Mouse (Mus musculus) lung, embryonic 15.5 days (tissue): ENCODE results near the gene Znfx1. TPM values are rescaled to one million over a fixed set of nuclear protein-coding genes. Genes with fewer than 3 reads are reported as not detected.
A peak's percentile ranks its signal among the peaks of the same experiment; 100 is the strongest.

ENCODE experiments used
- ATAC-seq: fragments of 200-750 bp; cut with Nextera tagmentation; 2 replicates; pipeline ENCODE4 v1.8.0; 2017; ENCODE audit warnings: moderate number of reproducible peaks, borderline replicate concordance; ENCODE audit not compliant: low FRiP score, low TSS enrichment; ENCODE audit errors: extremely low read depth
- H3K27ac ChIP-seq: fragments of 300-500 bp; sonication (generic); 2 replicates; pipeline ENCODE4 v1.5.1; 2015; ENCODE audit warnings: moderate library complexity, mild to moderate bottlenecking, inconsistent platforms
- H3K27me3 ChIP-seq: fragments of 300-500 bp; sonication (generic); 2 replicates; pipeline ENCODE4 v1.6.1; 2015; ENCODE audit warnings: inconsistent platforms
- H3K36me3 ChIP-seq: fragments of 300-500 bp; sonication (generic); 2 replicates; pipeline ENCODE4 v1.6.1; 2015; ENCODE audit warnings: inconsistent platforms
- H3K4me1 ChIP-seq: fragments of 300-500 bp; sonication (generic); 2 replicates; pipeline ENCODE4 v1.6.1; 2015; ENCODE audit warnings: inconsistent platforms
- H3K4me2 ChIP-seq: fragments of 300-500 bp; sonication (generic); 2 replicates; pipeline ENCODE4 v1.6.1; 2015; ENCODE audit warnings: inconsistent platforms, mild to moderate bottlenecking, moderate library complexity
- H3K4me3 ChIP-seq: fragments of 300-500 bp; sonication (generic); 2 replicates; pipeline ENCODE4 v1.5.1; 2015; ENCODE audit warnings: mild to moderate bottlenecking, inconsistent platforms
- H3K9ac ChIP-seq: fragments of 300-500 bp; sonication (generic); 2 replicates; pipeline ENCODE4 v1.6.1; 2015; ENCODE audit warnings: inconsistent platforms
- H3K9me3 ChIP-seq: fragments of 300-500 bp; sonication (generic); 2 replicates; pipeline ENCODE4 v1.6.1; 2016; ENCODE audit warnings: inconsistent platforms
- WGBS: fragments of 180-500 bp; shearing (Covaris S2); methylation state at CpG from one replicate; pipeline ENCODE4 v1.1.7; 2015; 5-methylcytosine and 5-hydroxymethylcytosine counted together
- polyA plus RNA-seq: library from polyadenylated mRNA; unstranded; fragments of >200 nt; fragmentation: Nextera tagmentation; extraction: Ambion mirVana; gene quantifications from 2 replicates; pipeline ENCODE4 v1.2.1, GENCODE M21; 2015

Gene Znfx1
- polyA plus RNA-seq, 1 experiment from 2014 or later, result 6.8 TPM

- Histone ChIP-seq H3K9ac (no peak overlapping the region), H3K4me2 (no peak overlapping the region), H3K4me3 (no peak overlapping the region), H3K4me1 (peaks cover 27% of the 10 kb centered on the region), H3K36me3 (peaks cover 29% of the 10 kb centered on the region), H3K9me3 (no peaks in the 10 kb centered on the region), H3K27ac (no peak overlapping the region), H3K27me3 (no peaks in the 10 kb centered on the region)
- WGBS, result 62% methylated on average over 8 of the region's 8 CpGs
- no peak for ATAC-seq
These were observed 3.3 kb downstream of the Znfx1 start for GRCm38 (mm10) chr2:167059536-167059935.

- Histone ChIP-seq H3K36me3 (peaks cover 33% of the 10 kb centered on the region), H3K27ac (no peak overlapping the region)
- ATAC-seq, result no peak
These were observed 3.9 kb downstream of the Znfx1 start for GRCm38 (mm10) chr2:167058814-167059387.

GRCm38 (mm10) chr2:167058201-167058600 is 4.6 kb downstream of the Znfx1 start:
- Histone ChIP-seq H3K4me3 (no peak overlapping the region), H3K9ac (no peak overlapping the region), H3K36me3 (peaks cover 33% of the 10 kb centered on the region), H3K27ac (peak overlapping the region; percentile 36; the same call in 1 of the 2 replicates), H3K9me3 (no peaks in the 10 kb centered on the region), H3K27me3 (no peaks in the 10 kb centered on the region), H3K4me1 (peaks cover 27% of the 10 kb centered on the region), H3K4me2 (no peak overlapping the region)
- 51% methylated on average over 3 of the region's 3 CpGs for WGBS
- no peak for ATAC-seq

More at GRCm38 (mm10) chr2:167058814-167059387, 3.9 kb downstream of the Znfx1 start:
- Histone ChIP-seq H3K9ac (no peak overlapping the region), H3K27me3 (no peaks in the 10 kb centered on the region), H3K4me3 (no peak overlapping the region), H3K9me3 (no peaks in the 10 kb centered on the region), H3K4me2 (no peak overlapping the region), H3K4me1 (peaks cover 27% of the 10 kb centered on the region)
- 46% methylated on average over 3 of the region's 3 CpGs for WGBS

- Histone ChIP-seq H3K4me3 (no peak overlapping the region), H3K9me3 (no peaks in the 10 kb centered on the region), H3K4me2 (no peak overlapping the region), H3K36me3 (peaks cover 39% of the 10 kb centered on the region), H3K27ac (no peak overlapping the region), H3K27me3 (no peaks in the 10 kb centered on the region), H3K4me1 (peaks cover 27% of the 10 kb centered on the region), H3K9ac (no peak overlapping the region)
- no peak for ATAC-seq
- WGBS, result 79% methylated on average over 5 of the region's 5 CpGs
These were observed 5.9 kb downstream of the Znfx1 start for GRCm38 (mm10) chr2:167056942-167057323.

GRCm38 (mm10) chr2:167056210-167056941 is 6.4 kb downstream of the Znfx1 start:
- no peak overlapping the region for H3K4me3 ChIP-seq
- no peak for ATAC-seq
- no peak overlapping the region for H3K4me2 ChIP-seq
- H3K9me3 ChIP-seq, result no peaks in the 10 kb centered on the region
- H3K36me3 ChIP-seq, result peaks cover 43% of the 10 kb centered on the region
- no peaks in the 10 kb centered on the region for H3K27me3 ChIP-seq
- 95% methylated on average over 15 of the region's 15 CpGs for WGBS
- no peak overlapping the region for H3K27ac ChIP-seq
- no peak overlapping the region for H3K9ac ChIP-seq
- peaks cover 22% of the 10 kb centered on the region for H3K4me1 ChIP-seq

- peaks cover 14% of the 10 kb centered on the region for H3K4me1 ChIP-seq
- ATAC-seq, result peak; percentile 66; the same call in 1 of the 2 replicates
- peaks cover 45% of the 10 kb centered on the region for H3K36me3 ChIP-seq
- no peaks in the 10 kb centered on the region for H3K27me3 ChIP-seq
- peak overlapping the region; percentile 30; the same call in 1 of the 2 replicates for H3K27ac ChIP-seq
- no peak overlapping the region for H3K4me3 ChIP-seq
- H3K9me3 ChIP-seq, result no peaks in the 10 kb centered on the region
- 51% methylated on average over 15 of the region's 15 CpGs for WGBS
- H3K4me2 ChIP-seq, result no peak overlapping the region
- H3K9ac ChIP-seq, result no peak overlapping the region
These were observed 7.4 kb downstream of the Znfx1 start for GRCm38 (mm10) chr2:167055386-167055785.

GRCm38 (mm10) chr2:167053127-167053844 is 9.5 kb downstream of the Znfx1 start:
- no peak for ATAC-seq
- H3K9me3 ChIP-seq, result no peaks in the 10 kb centered on the region
- no peak overlapping the region for H3K4me2 ChIP-seq
- H3K36me3 ChIP-seq, result peaks cover 64% of the 10 kb centered on the region
- no peak overlapping the region for H3K9ac ChIP-seq
- no peaks in the 10 kb centered on the region for H3K27me3 ChIP-seq
- WGBS, result 70% methylated on average over 9 of the region's 9 CpGs
- no peak overlapping the region for H3K4me3 ChIP-seq
- peaks cover 11% of the 10 kb centered on the region for H3K4me1 ChIP-seq
- H3K27ac ChIP-seq, result no peak overlapping the region

GRCm38 (mm10) chr2:167048698-167049358 is 14.0 kb downstream of the Znfx1 start:
- no peak overlapping the region for H3K27ac ChIP-seq
- no peak overlapping the region for H3K4me2 ChIP-seq

GRCm38 (mm10) chr2:167048223-167048622 is 14.6 kb downstream of the Znfx1 start:
- Histone ChIP-seq H3K4me2 (no peak overlapping the region), H3K36me3 (peaks cover 76% of the 10 kb centered on the region), H3K9me3 (no peaks in the 10 kb centered on the region), H3K27me3 (no peaks in the 10 kb centered on the region), H3K4me3 (no peak overlapping the region), H3K27ac (no peak overlapping the region), H3K9ac (no peak overlapping the region), H3K4me1 (no peaks in the 10 kb centered on the region)
- WGBS, result 93% methylated on average over 10 of the region's 10 CpGs
- no peak for ATAC-seq

More at GRCm38 (mm10) chr2:167048698-167049358, 14.0 kb downstream of the Znfx1 start:
- no peak overlapping the region for H3K9ac ChIP-seq
- no peaks in the 10 kb centered on the region for H3K27me3 ChIP-seq
- peaks cover 70% of the 10 kb centered on the region for H3K36me3 ChIP-seq
- 82% methylated on average over 8 of the region's 8 CpGs for WGBS
- no peak overlapping the region for H3K4me3 ChIP-seq
- H3K9me3 ChIP-seq, result no peaks in the 10 kb centered on the region
- H3K4me1 ChIP-seq, result no peaks in the 10 kb centered on the region
- ATAC-seq, result no peak

- no peak overlapping the region for H3K4me3 ChIP-seq
- WGBS, result 74% methylated on average over 12 of the region's 12 CpGs
- no peak overlapping the region for H3K9ac ChIP-seq
- no peak overlapping the region for H3K27ac ChIP-seq
- no peaks in the 10 kb centered on the region for H3K4me1 ChIP-seq
- no peaks in the 10 kb centered on the region for H3K9me3 ChIP-seq
- ATAC-seq, result peak; percentile 69; the same call in 1 of the 2 replicates
- peaks cover 93% of the 10 kb centered on the region for H3K36me3 ChIP-seq
- no peak overlapping the region for H3K4me2 ChIP-seq
- no peaks in the 10 kb centered on the region for H3K27me3 ChIP-seq
These were observed 19.3 kb downstream of the Znfx1 start for GRCm38 (mm10) chr2:167043400-167044121.

GRCm38 (mm10) chr2:167039386-167039785 is 23.4 kb downstream of the Znfx1 start:
- Histone ChIP-seq H3K4me1 (no peaks in the 10 kb centered on the region), H3K27me3 (no peaks in the 10 kb centered on the region), H3K4me2 (no peak overlapping the region), H3K9ac (no peak overlapping the region), H3K27ac (no peak overlapping the region), H3K36me3 (peaks cover 99% of the 10 kb centered on the region), H3K4me3 (no peak overlapping the region), H3K9me3 (no peaks in the 10 kb centered on the region)
- ATAC-seq, result no peak
- WGBS, result 54% methylated on average over 8 of the region's 8 CpGs
